Mouse (Mus musculus) olfactory bulb, adult 2 months (tissue): ENCODE data around the gene Ccdc130.

ENCODE experiments used
- CTCF ChIP-seq: fragments of 200-500 bp; IDR thresholded peaks from 2 replicates; pipeline ENCODE4 v1.5.1; 2012; ENCODE audit warnings: low read depth, mild to moderate bottlenecking, low read length, moderate library complexity; ENCODE audit not compliant: insufficient read depth
- POLR2A ChIP-seq: fragments of 200-500 bp; IDR thresholded peaks from 2 replicates; pipeline ENCODE4 v1.6.1; 2012; ENCODE audit warnings: mild to moderate bottlenecking, low read depth, low read length, moderate library complexity; ENCODE audit not compliant: insufficient read depth

DNA sequence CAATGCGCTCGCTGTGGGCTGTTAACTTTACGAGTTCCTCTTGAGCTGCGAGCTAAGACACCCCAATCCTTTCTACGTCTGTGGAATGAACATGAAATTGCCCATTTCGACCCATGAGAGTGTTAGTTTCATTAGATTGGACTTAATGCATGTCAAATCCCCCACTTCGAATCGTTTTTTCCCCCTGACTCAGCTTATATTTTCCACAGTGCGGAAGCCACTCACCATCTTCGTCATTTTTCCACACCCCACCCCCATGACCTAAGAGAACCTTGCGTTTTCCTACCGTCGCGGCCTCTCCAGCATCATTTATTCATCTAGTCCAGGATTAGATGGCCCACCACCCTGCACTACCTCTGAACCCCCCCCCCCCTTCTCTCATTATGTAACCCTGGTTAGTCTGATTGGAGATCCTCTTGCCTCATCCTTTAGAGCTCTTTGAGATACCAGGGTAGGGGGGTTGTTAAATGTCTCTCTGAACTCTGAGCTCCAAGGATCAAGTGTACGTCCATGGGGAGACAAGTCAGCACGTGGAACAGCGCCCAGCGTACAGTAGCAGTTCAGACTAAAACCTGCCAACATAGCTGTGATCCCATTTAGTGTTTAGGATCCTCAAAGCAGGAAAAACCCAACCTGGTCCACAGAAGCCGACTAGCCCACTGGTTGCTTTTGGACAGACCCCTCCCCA lies 32.5 kb downstream of the Ccdc130 start:
- no peak for TF ChIP-seq POLR2A
- TF ChIP-seq CTCF = no peak
